Comparison of ENCODE assay signal across 21 mouse cellular contexts in genomic region chr8:44656031-44656430, GRCm38 (mm10).
DNase-seq lines count a peak whose midpoint lies in the region; ATAC-seq and TF ChIP-seq lines count a peak whose summit lies in the region.
"Had no signal": no experiment of that assay in that cellular context is flagged by ENCODE, and none has a peak within 500 bp of the region (broad histone marks: within the 10 kb centered on the region; RNA-seq: fewer than 3 reads in every experiment).

No protein-coding gene starts in this region.

- no peaks in the 10 kb centered on the region for H3K36me3 ChIP-seq in lung, embryonic 14.5 days (ENCODE audit: insufficient read depth)
- H3K36me3 ChIP-seq in lung, embryonic 16.5 days (ENCODE audit: control insufficient read depth, insufficient read depth, low read length), result no peaks in the 10 kb centered on the region
- H3K36me3 ChIP-seq: embryonic facial prominence, embryonic 12.5 days; embryonic facial prominence, embryonic 15.5 days; forebrain, embryonic 10.5 days; forebrain, embryonic 12.5 days had no signal

- H3K27ac ChIP-seq in lung, embryonic 14.5 days (ENCODE audit: low read depth), result peak overlapping the region; percentile 9
- H3K27ac ChIP-seq in lung, embryonic 16.5 days (ENCODE audit: low read length), result peak overlapping the region; percentile 23
- H3K27ac ChIP-seq: embryonic facial prominence, embryonic 12.5 days; embryonic facial prominence, embryonic 15.5 days; forebrain, embryonic 10.5 days; forebrain, embryonic 12.5 days had no signal

- TF ChIP-seq CTCF in lung, embryonic 14.5 days (IDR thresholded peaks at IDR 0.05; ENCODE audit: low read depth), result no peak
- no peak for TF ChIP-seq CTCF in lung, adult 2 months (IDR thresholded peaks at IDR 0.05; ENCODE audit: insufficient read depth, low read length)

- no peak overlapping the region for H3K9ac ChIP-seq in lung, embryonic 14.5 days
- H3K9ac ChIP-seq in lung, embryonic 16.5 days (ENCODE audit: low read length), result no peak overlapping the region
- H3K9ac ChIP-seq: embryonic facial prominence, embryonic 12.5 days; embryonic facial prominence, embryonic 15.5 days; forebrain, embryonic 12.5 days had no signal

- H3K4me3 ChIP-seq in lung, embryonic 14.5 days (ENCODE audit: low read depth, low read length), result no peak overlapping the region
- no peak overlapping the region for H3K4me3 ChIP-seq in lung, adult 2 months (replicated peaks; ENCODE audit: extremely low read depth, low read depth, low read length)
- H3K4me3 ChIP-seq in lung, embryonic 16.5 days (ENCODE audit: low read length), result no peak overlapping the region
- H3K4me3 ChIP-seq: embryonic facial prominence, embryonic 12.5 days; embryonic facial prominence, embryonic 15.5 days; erythroblast, embryonic 14.5 days; forebrain, embryonic 10.5 days; forebrain, embryonic 12.5 days had no signal

- no peaks in the 10 kb centered on the region for H3K27me3 ChIP-seq in lung, embryonic 14.5 days (ENCODE audit: insufficient read depth, low read length)
- no peaks in the 10 kb centered on the region for H3K27me3 ChIP-seq in lung, embryonic 16.5 days (ENCODE audit: control insufficient read depth, insufficient read depth, low read depth, low read length)
- H3K27me3 ChIP-seq: embryonic facial prominence, embryonic 12.5 days; embryonic facial prominence, embryonic 15.5 days; forebrain, embryonic 12.5 days had no signal

- H3K9me3 ChIP-seq in lung, embryonic 14.5 days (ENCODE audit: low read depth, low read length), result no peaks in the 10 kb centered on the region
- no peaks in the 10 kb centered on the region for H3K9me3 ChIP-seq in lung, embryonic 16.5 days (ENCODE audit: control insufficient read depth, low read length)
- H3K9me3 ChIP-seq: embryonic facial prominence, embryonic 12.5 days; embryonic facial prominence, embryonic 15.5 days; forebrain, embryonic 10.5 days; forebrain, embryonic 12.5 days had no signal

- no peak overlapping the region for H3K4me2 ChIP-seq in lung, embryonic 14.5 days
- no peak overlapping the region for H3K4me2 ChIP-seq in lung, embryonic 16.5 days (ENCODE audit: low read depth, low read length)
- H3K4me2 ChIP-seq: embryonic facial prominence, embryonic 12.5 days; embryonic facial prominence, embryonic 15.5 days; forebrain, embryonic 12.5 days had no signal

- no peaks in the 10 kb centered on the region for H3K4me1 ChIP-seq in lung, embryonic 14.5 days (ENCODE audit: insufficient read depth)
- no peaks in the 10 kb centered on the region for H3K4me1 ChIP-seq in lung, adult 2 months (ENCODE audit: control insufficient read depth, insufficient read depth, low read length)
- no peaks in the 10 kb centered on the region for H3K4me1 ChIP-seq in lung, embryonic 16.5 days (replicated peaks; ENCODE audit: control insufficient read depth, insufficient read depth, low read length)
- H3K4me1 ChIP-seq: embryonic facial prominence, embryonic 12.5 days; embryonic facial prominence, embryonic 15.5 days; forebrain, embryonic 12.5 days had no signal

- no peak for TF ChIP-seq POLR2A in lung, adult 2 months (IDR thresholded peaks at IDR 0.05; ENCODE audit: borderline replicate concordance, extremely low read depth, low read depth, low read length)

- ATAC-seq in lung, embryonic 14.5 days (ENCODE audit: insufficient read depth), result peak; percentile 35; the same call in 1 of the 2 replicates
- peak; percentile 78 for ATAC-seq in lung, embryonic 16.5 days (ENCODE audit: low read depth)
- ATAC-seq: forebrain, embryonic 14.5 days; forebrain, embryonic 16.5 days had no signal

- peak; percentile 45 for DNase-seq in lung, embryonic 14.5 days
- no peak for DNase-seq in lung, adult 2 months
- no peak for DNase-seq in lung, postnatal 4 days
- DNase-seq: adrenal gland, adult 2 months; adrenal gland, postnatal 10 days; adrenal gland, postnatal 25 days; cerebellum, adult 11 months; cerebellum, adult 18-20 months; cerebellum, adult 8-10 months; cerebellum, adult 9-11 months; cerebellum, postnatal 14 days; cerebellum, postnatal 36 days; embryo, embryonic 11 days had no signal
